Mouse (Mus musculus) CH12.LX (cell line): ENCODE measurements around the gene Sorcs3. TPM values are rescaled to one million over a fixed set of nuclear protein-coding genes. Genes with fewer than 3 reads are reported as not detected.

ENCODE experiments used
- DNase-seq: peaks from one replicate; pipeline ENCODE4 v3.0.0-alpha.2; 2013; ENCODE audit errors: extremely low read depth
- H3K27ac ChIP-seq: 2 replicates; pipeline ENCODE4 v1.5.1; 2012; ENCODE audit warnings: low read depth, mild to moderate bottlenecking, control low read depth, moderate library complexity; ENCODE audit not compliant: insufficient read depth
- H3K27me3 ChIP-seq: replicated peaks from 2 replicates; pipeline ENCODE3; 2012; ENCODE audit warnings: inconsistent platforms
- H3K36me3 ChIP-seq, 2 experiments: replicated peaks in 1 of 2; 2 replicates each; pipeline versions ENCODE3 to v1.6.1; 2012; ENCODE audit warnings: inconsistent platforms in 1 of 2, low read length in 1 of 2, mild to moderate bottlenecking in 1 of 2, mixed read lengths in 1 of 2, moderate library complexity in 1 of 2; ENCODE audit not compliant: control insufficient read depth in 1 of 2, insufficient read depth in 1 of 2
- H3K4me1 ChIP-seq, 2 experiments: 2 replicates each; pipeline ENCODE4 v1.6.1; 2012; ENCODE audit warnings: inconsistent platforms in 1 of 2, moderate library complexity in 1 of 2; ENCODE audit not compliant: insufficient read depth in 2 of 2, control insufficient read depth in 1 of 2
- H3K4me2 ChIP-seq: 2 replicates; pipeline ENCODE4 v1.6.1; 2012; ENCODE audit warnings: low read depth, mild to moderate bottlenecking, control low read depth; ENCODE audit not compliant: poor library complexity, insufficient read depth, severe bottlenecking
- H3K4me3 ChIP-seq, 3 experiments: fragments of 150-350 bp in 1 of 3; sonication (generic) in 1 of 3; replicated peaks in 1 of 3; 2 replicates each; pipeline versions ENCODE3 to v1.5.1; 2011 to 2012; ENCODE audit warnings: low read depth in 2 of 3, low read length in 2 of 3, mild to moderate bottlenecking in 2 of 3, moderate library complexity in 2 of 3, control low read depth in 1 of 3, improper control_type of control experiment in 1 of 3, inconsistent platforms in 1 of 3, mixed read lengths in 1 of 3; ENCODE audit not compliant: poor library complexity in 1 of 3
- H3K79me2 ChIP-seq: replicated peaks from 2 replicates; pipeline ENCODE4 v1.6.1; 2012; ENCODE audit warnings: mild to moderate bottlenecking, moderate library complexity; ENCODE audit not compliant: control insufficient read depth, poor library complexity, insufficient read depth, severe bottlenecking; ENCODE audit errors: extremely low read depth
- H3K9ac ChIP-seq: 2 replicates; pipeline ENCODE4 v1.6.1; 2012; ENCODE audit warnings: low read depth, mild to moderate bottlenecking, control low read depth, moderate library complexity; ENCODE audit not compliant: insufficient read depth
- H3K9me3 ChIP-seq: replicated peaks from 2 replicates; pipeline ENCODE3; 2012; ENCODE audit warnings: low read length, inconsistent platforms, mixed read lengths
- BHLHE40 ChIP-seq: IDR thresholded peaks from 2 replicates; pipeline ENCODE4 v1.6.1; 2011; ENCODE audit warnings: mild to moderate bottlenecking, low read depth, low read length, improper control_type of control experiment
- CHD1 ChIP-seq: IDR thresholded peaks from 2 replicates; pipeline ENCODE4 v1.6.1; 2012; ENCODE audit warnings: low read depth, low read length, improper control_type of control experiment, inconsistent platforms
- CHD2 ChIP-seq: IDR thresholded peaks from 2 replicates; pipeline ENCODE4 v1.6.1; 2011; ENCODE audit warnings: low read length, improper control_type of control experiment
- E2F4 ChIP-seq: IDR thresholded peaks from 2 replicates; pipeline ENCODE4 v1.6.1; 2011; ENCODE audit warnings: low read depth, low read length, improper control_type of control experiment; ENCODE audit not compliant: insufficient replicate concordance
- ELF1 ChIP-seq: IDR thresholded peaks from 2 replicates; pipeline ENCODE4 v1.6.1; 2014; ENCODE audit warnings: low read depth, mild to moderate bottlenecking, inconsistent platforms, low read length, improper control_type of control experiment
- ETS1 ChIP-seq: conservative IDR thresholded peaks from 2 replicates; pipeline ENCODE4 v1.6.1; 2012; ENCODE audit warnings: low read depth, mild to moderate bottlenecking, inconsistent platforms, low read length, improper control_type of control experiment, moderate library complexity
- GABPA ChIP-seq: IDR thresholded peaks from 2 replicates; pipeline ENCODE4 v1.6.1; 2012; ENCODE audit warnings: low read depth, low read length, improper control_type of control experiment, inconsistent platforms; ENCODE audit not compliant: insufficient replicate concordance
- JUN ChIP-seq: IDR thresholded peaks from 2 replicates; pipeline ENCODE4 v1.6.1; 2011; ENCODE audit warnings: low read depth, mild to moderate bottlenecking, low read length, improper control_type of control experiment, moderate library complexity; ENCODE audit not compliant: insufficient read depth
- JUND ChIP-seq: conservative IDR thresholded peaks from 2 replicates; pipeline ENCODE4 v1.6.1; 2011; ENCODE audit warnings: low read depth, low read length, improper control_type of control experiment
- KAT2A ChIP-seq: IDR thresholded peaks from 2 replicates; pipeline ENCODE4 v1.6.1; 2012; ENCODE audit warnings: low read length, improper control_type of control experiment, inconsistent platforms; ENCODE audit not compliant: insufficient replicate concordance
- MAX ChIP-seq: IDR thresholded peaks from 2 replicates; pipeline ENCODE4 v1.6.1; 2011; ENCODE audit warnings: low read length, improper control_type of control experiment
- MAZ ChIP-seq: IDR thresholded peaks from 2 replicates; pipeline ENCODE4 v1.6.1; 2012; ENCODE audit warnings: low read depth, mild to moderate bottlenecking, inconsistent platforms, low read length, improper control_type of control experiment, moderate library complexity
- MEF2A ChIP-seq: IDR thresholded peaks from 2 replicates; pipeline ENCODE4 v1.6.1; 2014; ENCODE audit warnings: low read depth, mild to moderate bottlenecking, inconsistent platforms, low read length, improper control_type of control experiment, borderline replicate concordance
- MXI1 ChIP-seq: IDR thresholded peaks from 2 replicates; pipeline ENCODE4 v1.6.1; 2011; ENCODE audit warnings: mild to moderate bottlenecking, low read depth, low read length, improper control_type of control experiment
- MYC ChIP-seq: IDR thresholded peaks from 2 replicates; pipeline ENCODE4 v1.6.1; 2011; ENCODE audit warnings: low read depth, mild to moderate bottlenecking, improper control_type of control experiment, low read length
- NELFE ChIP-seq: IDR thresholded peaks from 2 replicates; pipeline ENCODE4 v1.6.1; 2011; ENCODE audit warnings: low read depth, low read length, improper control_type of control experiment
- NRF1 ChIP-seq: IDR thresholded peaks from 2 replicates; pipeline ENCODE4 v1.6.1; 2014; ENCODE audit warnings: low read depth, mild to moderate bottlenecking, inconsistent platforms, low read length, improper control_type of control experiment, moderate library complexity
- PAX5 ChIP-seq: IDR thresholded peaks from 2 replicates; pipeline ENCODE4 v1.6.1; 2012; ENCODE audit warnings: low read length, inconsistent platforms, mixed read lengths
- POLR2A ChIP-seq: IDR thresholded peaks from 2 replicates; pipeline ENCODE4 v1.6.1; 2011; ENCODE audit warnings: low read depth, mild to moderate bottlenecking, improper control_type of control experiment, low read length
- POLR2AphosphoS2 ChIP-seq: IDR thresholded peaks from 2 replicates; pipeline ENCODE4 v1.6.1; 2011; ENCODE audit warnings: low read depth, low read length, improper control_type of control experiment
- TBP ChIP-seq: conservative IDR thresholded peaks from 2 replicates; pipeline ENCODE4 v1.6.1; 2011; ENCODE audit warnings: low read depth, low read length, improper control_type of control experiment
- UBTF ChIP-seq: IDR thresholded peaks from 2 replicates; pipeline ENCODE4 v1.6.1; 2012; ENCODE audit warnings: low read depth, mild to moderate bottlenecking, inconsistent platforms, low read length, improper control_type of control experiment, moderate library complexity
- USF2 ChIP-seq: conservative IDR thresholded peaks from 2 replicates; pipeline ENCODE4 v1.6.1; 2011; ENCODE audit warnings: low read depth, low read length, improper control_type of control experiment
- ZKSCAN1 ChIP-seq: IDR thresholded peaks from 2 replicates; pipeline ENCODE4 v1.6.1; 2012; ENCODE audit warnings: low read depth, inconsistent platforms, low read length, improper control_type of control experiment, borderline replicate concordance
- ZMIZ1 ChIP-seq: IDR thresholded peaks from 2 replicates; pipeline ENCODE4 v1.6.1; 2012; ENCODE audit warnings: low read depth, mild to moderate bottlenecking, inconsistent platforms, low read length, improper control_type of control experiment
- ZNF384 ChIP-seq: IDR thresholded peaks from 2 replicates; pipeline ENCODE4 v1.6.1; 2012; ENCODE audit warnings: low read depth, low read length, improper control_type of control experiment, inconsistent platforms
- dilution Hi-C: fragments of 300-500 bp; cut with MboI; formaldehyde crosslinking; loops from 2 replicates; pipeline ENCODE4 v1.14.3; 2020; ENCODE audit warnings: low sequenced_read_pairs; ENCODE audit not compliant: extremely low pct_unique_long_range_greater_than_20kb, extremely low pct_ligation_motif_present
- in situ Hi-C: fragments of 300-500 bp; cut with MboI; formaldehyde crosslinking; loops from 3 replicates; pipeline ENCODE4 v1.14.3; 2019; ENCODE audit warnings: low sequenced_read_pairs, low pct_ligation_motif_present, low pct_unique_long_range_greater_than_20kb, mixed read lengths
- polyA plus RNA-seq: library from polyadenylated mRNA; unstranded; fragments of >175 nt; gene quantifications from 2 replicates; pipeline ENCODE4 v1.2.1, GENCODE M21; 2012; ENCODE audit warnings: low read depth; ENCODE audit not compliant: insufficient read length
- total RNA-seq, 2 experiments: library from RNA; depleted of rRNA; stranded (reverse); fragments of 300-350 nt in 1 of 2; fragments of >200 nt in 1 of 2; gene quantifications; 2 replicates each; pipeline ENCODE4 v1.2.3; 2012 to 2014

Sorcs3 gene
- total and polyA plus RNA-seq, 3 experiments = not detected

- Histone ChIP-seq H3K27ac (no peak overlapping the region), H3K9me3 (peaks cover 63% of the 10 kb centered on the region), H3K79me2 (no peaks in the 10 kb centered on the region), H3K36me3 (no peaks in the 10 kb centered on the region)
- TF ChIP-seq GABPA (no peak), NRF1 (no peak), KAT2A (no peak)
- TF ChIP-seq, all 38 proteins: peak for 0
- dilution Hi-C loops = no loop called here
- DNase-seq = no peak
- in situ Hi-C loops = no loop called here
- H3K4me1 ChIP-seq = no peaks in the 10 kb centered on the region
- no peak overlapping the region for H3K9ac ChIP-seq
- H3K27me3 ChIP-seq = no peaks in the 10 kb centered on the region
- H3K4me2 ChIP-seq = no peak overlapping the region
- no peak overlapping the region for H3K4me3 ChIP-seq
These were observed 521.2 kb downstream of the Sorcs3 start for GRCm38 (mm10) chr19:48727048-48727447.

- no peaks in the 10 kb centered on the region for H3K79me2 ChIP-seq
- in situ Hi-C loops (no loop called here), dilution Hi-C loops (no loop called here)
- no peak for TF ChIP-seq POLR2A
- TF ChIP-seq KAT2A = no peak
- TF ChIP-seq USF2 = no peak
- TF ChIP-seq UBTF = no peak
- TF ChIP-seq MAX = no peak
- no peak for TF ChIP-seq ZMIZ1
- no peak for TF ChIP-seq JUND
- no peak for TF ChIP-seq GABPA
- TF ChIP-seq ETS1 = no peak
- TF ChIP-seq ZKSCAN1 = no peak
- TF ChIP-seq E2F4 = no peak
- no peak for TF ChIP-seq MXI1
- TF ChIP-seq ELF1 = no peak
- no peak for TF ChIP-seq MEF2A
- TF ChIP-seq POLR2AphosphoS2 = no peak
- peaks cover 64% of the 10 kb centered on the region for H3K9me3 ChIP-seq
- H3K4me2 ChIP-seq = no peak overlapping the region
- no peaks in the 10 kb centered on the region for H3K4me1 ChIP-seq
- no peak overlapping the region for H3K9ac ChIP-seq
- no peaks in the 10 kb centered on the region for H3K27me3 ChIP-seq
- no peak overlapping the region for H3K27ac ChIP-seq
- no peak for DNase-seq
- no peak overlapping the region for H3K4me3 ChIP-seq
- no peaks in the 10 kb centered on the region for H3K36me3 ChIP-seq
These were observed 521.8 kb downstream of the Sorcs3 start for GRCm38 (mm10) chr19:48727601-48728000.

GRCm38 (mm10) chr19:48731731-48732130, 525.9 kb downstream of the Sorcs3 start:
- in situ Hi-C loops (no loop called here), dilution Hi-C loops (no loop called here)
- H3K9me3 ChIP-seq = peaks cover 66% of the 10 kb centered on the region

More at GRCm38 (mm10) chr19:48731731-48732130, 525.9 kb downstream of the Sorcs3 start:
- no peak overlapping the region for H3K4me3 ChIP-seq
- H3K79me2 ChIP-seq = no peaks in the 10 kb centered on the region
- no peak overlapping the region for H3K4me2 ChIP-seq
- no peaks in the 10 kb centered on the region for H3K36me3 ChIP-seq
- TF ChIP-seq POLR2A (no peak), CHD2 (no peak), GABPA (no peak), MYC (no peak), ZNF384 (no peak), TBP (no peak), KAT2A (no peak), NELFE (no peak), MXI1 (no peak), BHLHE40 (no peak), NRF1 (no peak), JUND (no peak), POLR2AphosphoS2 (no peak), CHD1 (no peak), JUN (no peak), PAX5 (no peak), MAZ (no peak), UBTF (no peak), ELF1 (no peak), MEF2A (no peak)
- TF ChIP-seq, all 38 proteins: peak for 0
- DNase-seq = no peak
- H3K4me1 ChIP-seq = no peaks in the 10 kb centered on the region
- H3K27ac ChIP-seq = no peak overlapping the region
- no peak overlapping the region for H3K9ac ChIP-seq
- H3K27me3 ChIP-seq = no peaks in the 10 kb centered on the region
